Mouse (Mus musculus) embryonic fibroblast, embryonic 13.5 days (primary cell): ENCODE results near the gene Srp68.

Experiments
- CTCF ChIP-seq: IDR thresholded peaks from 2 replicates; pipeline ENCODE4 v1.5.1; 2011; ENCODE audit warnings: mild to moderate bottlenecking, control low read depth, low read length, moderate library complexity, borderline replicate concordance; ENCODE audit not compliant: insufficient read depth
- POLR2A ChIP-seq: IDR thresholded peaks from 2 replicates; pipeline ENCODE4 v1.6.1; 2011; ENCODE audit warnings: low read depth, mild to moderate bottlenecking, control low read depth, low read length, moderate library complexity

GRCm38 (mm10) chr11:116312359-116312758 lies 38.3 kb upstream of the Srp68 start:
- TF ChIP-seq POLR2A (no peak), CTCF (no peak)
